Mouse (Mus musculus) CH12F3 (cell line): Measurements from ENCODE around the gene Cd151.
"Not testable (repeated sequence)": the region's sequence is repeated elsewhere in the genome, so short reads cannot be mapped to it uniquely, and the experiment has no call there.

Source experiments
- in situ Hi-C: fragments of 300-500 bp; cut with MboI; formaldehyde crosslinking; loops from 2 replicates; pipeline ENCODE4 v1.14.3; 2020; ENCODE audit warnings: low sequenced_read_pairs

The Cd151 gene

GRCm38 (mm10) chr7:141435856-141436522 lies 31.2 kb upstream of the Cd151 start:
- in situ Hi-C loops = no loop called here

DNA sequence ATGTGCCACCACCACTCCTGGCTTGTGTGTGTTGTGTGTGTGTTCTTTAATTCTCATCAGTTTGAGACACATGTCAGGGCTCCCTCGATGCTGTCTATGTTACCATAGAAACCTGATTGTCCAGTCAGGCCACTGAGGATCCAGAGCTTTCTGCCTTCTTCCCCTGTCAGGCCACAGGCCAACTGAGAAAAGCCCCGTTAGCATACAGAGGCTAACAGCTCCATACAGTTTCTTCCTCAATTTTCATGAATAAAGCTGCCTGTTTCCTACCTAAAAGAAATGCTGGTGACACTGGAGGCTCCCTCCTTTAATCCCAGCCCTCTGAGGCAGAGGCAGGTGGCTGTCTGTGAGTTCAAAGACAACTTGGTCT lies 30.7 kb upstream of the Cd151 start:
- in situ Hi-C loops = no loop called here

DNA sequence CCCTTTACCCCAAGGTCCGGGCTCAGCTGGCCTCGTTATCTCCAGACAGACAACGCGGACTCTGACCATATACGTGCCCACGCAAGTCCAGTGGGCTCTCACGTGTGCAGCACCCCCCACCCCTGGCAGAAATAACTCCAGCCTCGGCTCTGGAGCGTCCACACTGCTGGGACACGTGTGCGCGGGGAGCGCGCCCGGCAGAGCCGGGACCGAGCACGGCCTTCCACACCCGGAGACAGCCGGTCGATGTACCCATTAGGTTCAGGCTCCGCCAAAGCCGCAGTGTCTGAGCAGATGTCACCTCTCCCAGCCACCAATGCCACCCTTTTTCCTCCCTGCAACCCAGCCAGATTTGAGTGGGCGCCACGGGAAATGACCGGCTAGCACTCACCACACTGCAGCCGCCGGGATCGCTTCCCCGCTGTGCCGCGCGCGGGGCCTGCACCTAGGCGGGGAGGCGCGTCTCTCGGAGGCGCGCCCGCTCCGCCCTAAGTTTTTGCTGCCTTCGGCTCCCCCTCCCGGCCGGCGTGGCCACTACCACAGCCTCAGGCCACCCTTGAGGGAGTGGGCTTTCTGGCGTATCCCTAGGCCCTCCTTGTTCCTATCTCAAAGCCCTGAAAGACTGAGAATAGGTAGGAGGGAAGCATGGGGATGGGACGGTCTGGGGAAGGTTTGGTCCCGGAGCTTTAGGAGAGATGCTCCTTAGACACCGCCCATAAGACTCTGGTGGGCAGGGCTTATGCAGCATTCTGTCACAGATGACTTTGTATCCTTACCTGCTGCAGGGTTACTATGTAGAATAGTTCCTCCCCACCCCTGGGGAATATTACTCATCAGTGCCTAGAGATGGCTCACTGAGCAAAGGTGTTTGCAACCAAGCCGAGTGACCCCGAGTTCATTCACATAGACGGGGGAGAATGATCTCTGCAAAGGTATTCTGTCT lies 29.7 kb upstream of the Cd151 start, which contains the start of gene Slc25a22:
Gene Slc25a22 (minus strand): TSS at position 715 of the 943 bp plus-strand sequence.
- in situ Hi-C loops = no loop called here

DNA sequence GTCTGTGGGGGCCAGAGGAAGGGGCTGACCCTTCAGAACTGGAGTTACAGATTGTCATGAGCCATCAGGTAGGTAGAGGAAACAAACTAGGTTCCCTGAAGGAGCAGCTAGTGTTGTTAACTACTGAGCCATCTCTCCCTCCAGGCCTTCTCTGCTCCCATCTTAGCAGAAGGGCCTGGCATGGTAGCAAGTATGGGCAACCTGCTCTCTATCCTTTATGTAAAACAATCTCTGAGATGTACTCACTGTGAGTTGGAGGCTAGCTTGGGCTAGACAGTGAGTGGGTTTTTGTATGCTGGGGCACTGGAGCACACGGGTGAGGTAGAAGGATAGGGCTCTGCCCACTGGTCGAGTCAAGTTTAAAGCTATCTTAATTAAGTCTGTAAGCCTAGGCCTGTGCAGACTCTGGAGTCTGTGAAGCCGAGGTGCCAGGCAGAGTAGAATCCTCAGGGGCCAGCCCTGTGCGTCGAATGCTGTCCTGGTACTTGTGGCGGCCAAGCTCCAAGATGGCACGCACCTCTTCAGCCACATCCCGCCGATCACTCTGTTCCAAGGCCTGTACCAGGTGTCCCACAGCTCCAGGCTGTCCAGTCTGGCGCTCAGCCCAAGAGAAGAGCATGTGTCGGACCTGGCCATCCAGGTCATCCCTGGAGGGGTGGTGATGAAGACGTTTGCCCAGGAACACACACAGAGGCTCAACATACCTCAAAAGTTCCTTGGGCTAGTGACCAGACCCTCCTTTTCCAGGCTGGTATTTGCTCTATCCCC lies 28.8 kb upstream of the Cd151 start:
- in situ Hi-C loops = no loop called here

GRCm38 (mm10) chr7:141439140-141439679 lies 28.0 kb upstream of the Cd151 start:
- in situ Hi-C loops = no loop called here

DNA sequence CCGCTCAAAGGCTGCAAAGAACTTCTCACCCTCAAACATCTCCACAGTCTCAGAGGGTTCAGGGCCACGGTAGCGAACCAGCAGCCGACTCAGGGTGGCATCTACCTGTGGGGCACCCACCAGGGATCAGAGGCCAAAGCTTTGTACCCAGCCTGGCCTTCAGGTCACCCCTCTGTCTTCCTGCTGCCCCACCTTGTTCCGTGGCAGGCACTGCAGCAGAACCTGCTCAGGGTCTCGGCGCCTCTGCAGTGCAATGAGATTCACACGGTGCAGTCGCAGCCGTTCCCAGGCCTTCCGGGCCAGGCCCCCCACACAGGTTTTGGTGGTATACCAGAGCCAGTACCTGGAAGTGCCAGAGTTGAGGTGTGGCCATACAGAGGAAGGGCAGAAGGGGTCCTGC lies 27.4 kb upstream of the Cd151 start:
- in situ Hi-C loops = no loop called here

- in situ Hi-C loops = no loop called here
Observed at GRCm38 (mm10) chr7:141440613-141441012, 26.6 kb upstream of the Cd151 start.

DNA sequence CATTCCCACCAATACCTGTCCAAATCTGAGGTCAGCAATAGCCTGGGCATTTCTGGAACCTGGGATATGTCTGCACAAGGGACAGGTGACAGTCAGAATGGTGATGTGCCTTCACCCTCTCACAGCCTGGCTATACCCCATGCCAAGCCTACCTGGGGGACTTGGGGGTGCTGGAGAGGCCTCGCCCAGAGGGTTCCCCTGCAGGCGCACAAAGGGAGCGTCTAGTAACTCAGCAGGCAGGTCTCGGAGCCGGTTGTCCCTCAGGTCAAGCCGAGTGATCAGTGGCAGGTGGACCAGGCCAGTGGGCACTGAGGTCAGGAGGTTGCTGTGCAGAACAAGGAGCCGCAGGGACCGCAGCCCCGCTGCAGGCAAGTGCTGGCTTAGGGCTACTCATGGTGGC lies 25.7 kb upstream of the Cd151 start:
- in situ Hi-C loops = no loop called here

GRCm38 (mm10) chr7:141442199-141442598 lies 25.0 kb upstream of the Cd151 start:
- in situ Hi-C loops = no loop called here

- in situ Hi-C loops = no loop called here
Observed at GRCm38 (mm10) chr7:141443081-141443821, 23.9 kb upstream of the Cd151 start.

GRCm38 (mm10) chr7:141443828-141444237 lies 23.4 kb upstream of the Cd151 start, which contains the start of gene Pidd1:
TSS of gene Pidd1 (minus strand) at chr7:141444025.
- in situ Hi-C loops = no loop called here

GRCm38 (mm10) chr7:141446374-141446773 lies 20.8 kb upstream of the Cd151 start:
- in situ Hi-C loops = not testable (repeated sequence)

DNA sequence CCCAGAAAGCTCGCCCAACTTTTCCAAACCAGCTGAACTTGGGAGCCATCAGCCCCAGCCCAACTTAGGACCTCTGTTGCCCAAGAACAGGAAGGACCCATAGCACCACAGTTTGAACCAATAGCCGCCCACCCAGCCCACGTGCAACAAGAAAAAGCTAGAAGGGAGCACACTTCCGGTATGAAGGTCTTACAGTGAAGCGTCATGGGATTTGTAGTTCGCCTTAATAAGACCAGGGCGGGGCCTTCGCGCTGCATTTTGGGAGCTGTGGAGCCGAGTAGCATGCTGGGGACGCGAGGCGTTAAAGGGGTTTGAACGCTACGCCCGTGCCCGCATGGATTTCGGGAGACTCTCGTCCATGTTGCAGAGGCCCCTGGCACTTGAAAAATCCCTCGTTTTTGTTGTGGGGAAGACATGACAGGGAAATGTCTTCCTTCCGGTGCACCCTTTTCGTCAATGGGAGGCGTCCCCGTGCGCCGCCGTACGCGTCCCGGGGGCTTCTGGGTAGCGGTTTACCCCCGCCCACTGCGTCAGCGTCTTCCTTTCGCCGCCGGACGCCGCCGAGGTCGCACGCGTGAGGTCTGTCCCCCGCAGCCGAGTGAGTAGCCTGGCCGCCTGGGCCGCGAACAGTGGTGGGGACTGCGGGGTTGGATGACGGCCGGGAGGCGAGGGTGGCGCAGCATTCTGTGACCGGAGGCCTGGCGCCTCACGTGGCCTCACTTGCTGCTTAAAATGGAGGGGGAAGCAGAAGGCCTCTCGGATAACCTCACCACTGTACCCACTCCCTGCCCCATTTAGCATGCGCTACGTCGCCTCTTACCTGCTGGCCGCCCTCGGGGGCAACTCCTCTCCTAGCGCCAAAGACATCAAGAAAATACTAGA lies 19.8 kb upstream of the Cd151 start, which contains the start of gene Rplp2:
Gene Rplp2 (plus strand): TSS at position 261 of the 882 bp plus-strand sequence.
- in situ Hi-C loops = no loop called here

- in situ Hi-C loops = no loop called here
Observed at GRCm38 (mm10) chr7:141451928-141452327, 15.3 kb upstream of the Cd151 start.

DNA sequence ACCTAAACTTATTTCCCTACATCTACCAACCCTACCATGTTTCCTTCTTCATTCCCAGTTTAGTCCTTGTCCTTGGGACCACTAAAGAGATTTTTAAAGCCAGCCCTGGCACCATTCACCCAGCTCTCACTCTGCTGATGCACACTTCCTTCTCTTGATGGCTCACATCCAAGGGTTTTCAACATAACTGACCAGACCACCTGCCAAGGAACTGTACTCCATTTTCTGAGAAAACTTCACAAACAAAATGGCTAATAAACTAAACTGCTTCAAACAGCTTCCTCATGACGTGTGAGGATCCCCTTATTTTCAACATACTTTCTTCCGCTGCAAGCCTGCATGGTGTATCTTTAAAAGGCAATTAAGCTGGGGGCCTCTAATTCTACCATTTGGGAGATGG lies 13.6 kb upstream of the Cd151 start:
- in situ Hi-C loops = no loop called here

GRCm38 (mm10) chr7:141454967-141455551 lies 12.1 kb upstream of the Cd151 start, which contains the start of gene Pnpla2:
TSS of gene Pnpla2 (plus strand) at chr7:141455198.
- in situ Hi-C loops = no loop called here

DNA sequence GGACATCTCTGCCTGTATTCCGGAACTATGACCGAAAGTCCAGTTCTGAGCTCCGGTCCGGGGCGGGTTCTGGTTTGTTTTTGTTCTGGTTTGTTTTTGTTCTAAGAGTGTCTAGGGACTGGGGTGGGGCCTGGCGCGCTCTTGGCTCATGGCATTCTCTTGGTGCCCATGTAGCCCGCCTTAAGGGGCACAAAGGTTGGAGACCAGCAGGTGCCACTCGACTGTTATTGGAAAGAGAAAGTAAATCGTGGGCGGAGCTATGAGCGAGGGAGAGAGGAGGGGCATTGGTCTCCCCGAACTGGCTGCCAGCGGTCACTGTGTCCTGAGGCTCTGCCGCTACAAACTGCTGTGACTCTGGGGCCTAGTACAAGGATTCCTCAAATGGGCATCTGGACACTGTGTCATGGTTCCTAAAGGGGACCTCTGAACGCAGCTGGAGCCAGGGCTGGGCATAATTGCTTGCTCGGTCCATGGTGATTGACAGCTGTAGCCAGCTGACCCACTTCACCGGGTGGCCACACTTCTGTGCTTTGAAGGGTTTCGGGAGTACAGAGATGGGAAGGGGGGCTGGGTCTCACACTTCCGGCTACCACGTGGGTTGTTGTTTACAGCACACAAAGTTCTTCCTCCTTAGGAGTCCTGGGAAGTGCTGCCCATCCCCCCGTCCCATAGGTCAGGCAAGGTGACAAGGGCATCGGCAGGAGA lies 11.4 kb upstream of the Cd151 start:
- in situ Hi-C loops = no loop called here

DNA sequence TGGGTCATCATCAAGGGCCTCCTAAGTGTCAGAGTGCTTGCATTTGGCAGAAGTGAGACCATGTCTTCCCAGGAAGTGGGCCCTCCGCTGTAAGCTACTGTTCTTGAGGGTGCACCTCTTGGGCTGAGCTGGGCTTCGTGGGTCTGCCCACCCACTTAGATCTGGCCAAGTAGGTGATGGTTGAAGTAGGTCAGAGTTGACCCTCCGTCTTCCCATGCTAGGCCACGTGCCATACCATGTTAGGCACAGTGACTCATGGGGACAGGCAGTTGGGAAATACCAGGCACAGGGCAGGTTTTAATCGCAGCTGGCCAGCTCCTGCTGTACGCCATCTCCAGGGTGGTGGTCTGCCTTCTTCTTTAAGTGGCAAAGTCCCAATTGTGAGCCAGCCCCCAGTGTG lies 10.5 kb upstream of the Cd151 start:
- in situ Hi-C loops = no loop called here
